Mouse (Mus musculus): ENCODE results near the gene Trim50. TPM values are rescaled to one million over a fixed set of nuclear protein-coding genes. Genes with fewer than 3 reads are reported as not detected.

Trim50 gene
- total and polyA plus RNA-seq, 3 experiments, result not detected

GRCm38 (mm10) chr5:135381356-135381925 lies 28.3 kb downstream of the Trim50 start:
- H3K4me1 ChIP-seq (ENCODE audit: control insufficient read depth in 1 of 2, insufficient read depth in 2 of 2), result no peaks in the 10 kb centered on the region
- no peak for DNase-seq (ENCODE audit: extremely low read depth)
- H3K27me3 ChIP-seq (replicated peaks), result no peaks in the 10 kb centered on the region
- no peak overlapping the region for H3K9ac ChIP-seq (ENCODE audit: insufficient read depth, low read depth)
- no peak overlapping the region for H3K4me3 ChIP-seq (replicated peaks in 1 of 3; ENCODE audit: low read depth in 2 of 3, low read length in 2 of 3, poor library complexity in 1 of 3)
- H3K9me3 ChIP-seq (replicated peaks; ENCODE audit: low read length), result no peaks in the 10 kb centered on the region
- dilution Hi-C loops (cut with MboI; ENCODE audit: extremely low pct_ligation_motif_present, extremely low pct_unique_long_range_greater_than_20kb, low sequenced_read_pairs), result no loop called here
- H3K4me2 ChIP-seq (ENCODE audit: insufficient read depth, low read depth, poor library complexity, severe bottlenecking), result no peak overlapping the region
- peaks cover 86 to 89% of the 10 kb centered on the region in 2 experiments for H3K36me3 ChIP-seq (replicated peaks in 1 of 2; ENCODE audit: control insufficient read depth in 1 of 2, insufficient read depth in 1 of 2, low read length in 1 of 2)
- no peak overlapping the region for H3K27ac ChIP-seq (ENCODE audit: insufficient read depth, low read depth)
- no peaks in the 10 kb centered on the region for H3K79me2 ChIP-seq (replicated peaks; ENCODE audit: control insufficient read depth, extremely low read depth, insufficient read depth, poor library complexity, severe bottlenecking)
- in situ Hi-C loops (cut with MboI; ENCODE audit: low pct_ligation_motif_present, low pct_unique_long_range_greater_than_20kb, low sequenced_read_pairs), result no loop called here
- TF ChIP-seq ZNF384 (IDR thresholded peaks at IDR 0.05; ENCODE audit: low read depth, low read length), result no peak
- no peak for TF ChIP-seq NELFE (IDR thresholded peaks at IDR 0.05; ENCODE audit: low read depth, low read length)
- no peak for TF ChIP-seq GABPA (IDR thresholded peaks at IDR 0.05; ENCODE audit: insufficient replicate concordance, low read depth, low read length)
- TF ChIP-seq EP300 (IDR thresholded peaks at IDR 0.05; ENCODE audit: low read length), result no peak

- Histone ChIP-seq H3K4me3 (replicated peaks in 1 of 3; ENCODE audit: low read depth in 2 of 3, low read length in 2 of 3, poor library complexity in 1 of 3) (no peak overlapping the region), H3K4me2 (ENCODE audit: insufficient read depth, low read depth, poor library complexity, severe bottlenecking) (no peak overlapping the region), H3K9me3 (replicated peaks; ENCODE audit: low read length) (no peaks in the 10 kb centered on the region), H3K27ac (ENCODE audit: insufficient read depth, low read depth) (no peak overlapping the region), H3K4me1 (ENCODE audit: control insufficient read depth in 1 of 2, insufficient read depth in 2 of 2) (no peaks in the 10 kb centered on the region), H3K9ac (ENCODE audit: insufficient read depth, low read depth) (no peak overlapping the region), H3K27me3 (replicated peaks) (no peaks in the 10 kb centered on the region), H3K36me3 (replicated peaks in 1 of 2; ENCODE audit: control insufficient read depth in 1 of 2, insufficient read depth in 1 of 2, low read length in 1 of 2) (peaks cover 87 to 94% of the 10 kb centered on the region in 2 experiments), H3K79me2 (replicated peaks; ENCODE audit: control insufficient read depth, extremely low read depth, insufficient read depth, poor library complexity, severe bottlenecking) (no peaks in the 10 kb centered on the region)
- no peak for DNase-seq (ENCODE audit: extremely low read depth)
- in situ Hi-C loops (cut with MboI; ENCODE audit: low pct_ligation_motif_present, low pct_unique_long_range_greater_than_20kb, low sequenced_read_pairs), result no loop called here
- dilution Hi-C loops (cut with MboI; ENCODE audit: extremely low pct_ligation_motif_present, extremely low pct_unique_long_range_greater_than_20kb, low sequenced_read_pairs), result no loop called here
- TF ChIP-seq BHLHE40 (IDR thresholded peaks at IDR 0.05; ENCODE audit: low read depth, low read length) (no peak), ETS1 (conservative IDR thresholded peaks at IDR 0.05; ENCODE audit: low read depth, low read length) (no peak), HCFC1 (IDR thresholded peaks at IDR 0.05; ENCODE audit: low read depth, low read length) (no peak), POLR2A (IDR thresholded peaks at IDR 0.05; ENCODE audit: low read depth, low read length) (no peak), UBTF (IDR thresholded peaks at IDR 0.05; ENCODE audit: low read depth, low read length) (no peak), PAX5 (IDR thresholded peaks at IDR 0.05; ENCODE audit: low read length) (no peak), CHD1 (IDR thresholded peaks at IDR 0.05; ENCODE audit: low read depth, low read length) (no peak)
Measured at GRCm38 (mm10) chr5:135382746-135383145, 29.7 kb downstream of the Trim50 start.

- Histone ChIP-seq H3K27ac (ENCODE audit: insufficient read depth, low read depth) (no peak overlapping the region), H3K4me1 (ENCODE audit: control insufficient read depth in 1 of 2, insufficient read depth in 2 of 2) (no peaks in the 10 kb centered on the region), H3K79me2 (replicated peaks; ENCODE audit: control insufficient read depth, extremely low read depth, insufficient read depth, poor library complexity, severe bottlenecking) (no peaks in the 10 kb centered on the region), H3K9ac (ENCODE audit: insufficient read depth, low read depth) (no peak overlapping the region), H3K27me3 (replicated peaks) (no peaks in the 10 kb centered on the region), H3K9me3 (replicated peaks; ENCODE audit: low read length) (no peaks in the 10 kb centered on the region), H3K36me3 (replicated peaks in 1 of 2; ENCODE audit: control insufficient read depth in 1 of 2, insufficient read depth in 1 of 2, low read length in 1 of 2) (peaks cover 85 to 94% of the 10 kb centered on the region in 2 experiments), H3K4me3 (replicated peaks in 1 of 3; ENCODE audit: low read depth in 2 of 3, low read length in 2 of 3, poor library complexity in 1 of 3) (no peak overlapping the region), H3K4me2 (ENCODE audit: insufficient read depth, low read depth, poor library complexity, severe bottlenecking) (no peak overlapping the region)
- in situ Hi-C loops (cut with MboI; ENCODE audit: low pct_ligation_motif_present, low pct_unique_long_range_greater_than_20kb, low sequenced_read_pairs), result no loop called here
- TF ChIP-seq GABPA (IDR thresholded peaks at IDR 0.05; ENCODE audit: insufficient replicate concordance, low read depth, low read length) (no peak), ETS1 (conservative IDR thresholded peaks at IDR 0.05; ENCODE audit: low read depth, low read length) (no peak), TBP (conservative IDR thresholded peaks at IDR 0.05; ENCODE audit: low read depth, low read length) (no peak), ZC3H11A (IDR thresholded peaks at IDR 0.05; ENCODE audit: low read depth, low read length) (no peak), HCFC1 (IDR thresholded peaks at IDR 0.05; ENCODE audit: low read depth, low read length) (no peak), POLR2A (IDR thresholded peaks at IDR 0.05; ENCODE audit: low read depth, low read length) (no peak), PAX5 (IDR thresholded peaks at IDR 0.05; ENCODE audit: low read length) (no peak), USF1 (IDR thresholded peaks at IDR 0.05; ENCODE audit: low read depth, low read length) (no peak), BHLHE40 (IDR thresholded peaks at IDR 0.05; ENCODE audit: low read depth, low read length) (no peak), SMC3 (IDR thresholded peaks at IDR 0.05; ENCODE audit: low read depth, low read length) (no peak), CHD1 (IDR thresholded peaks at IDR 0.05; ENCODE audit: low read depth, low read length) (no peak), RAD21 (IDR thresholded peaks at IDR 0.05; ENCODE audit: low read depth, low read length) (no peak), UBTF (IDR thresholded peaks at IDR 0.05; ENCODE audit: low read depth, low read length) (no peak), CTCF (conservative IDR thresholded peaks at IDR 0.05 in 1 of 2, IDR thresholded peaks at IDR 0.05 in 1 of 2; ENCODE audit: low read depth in 2 of 2, low read length in 2 of 2) (no peak), MAZ (IDR thresholded peaks at IDR 0.05; ENCODE audit: low read depth, low read length) (no peak)
- DNase-seq (ENCODE audit: extremely low read depth), result no peak
- dilution Hi-C loops (cut with MboI; ENCODE audit: extremely low pct_ligation_motif_present, extremely low pct_unique_long_range_greater_than_20kb, low sequenced_read_pairs), result no loop called here
Measured at GRCm38 (mm10) chr5:135383771-135384170, 30.7 kb downstream of the Trim50 start.

Measured in CH12.LX (cell line).